Comparison of ENCODE assay signal across 8 mouse cellular contexts in the genomic region with DNA sequence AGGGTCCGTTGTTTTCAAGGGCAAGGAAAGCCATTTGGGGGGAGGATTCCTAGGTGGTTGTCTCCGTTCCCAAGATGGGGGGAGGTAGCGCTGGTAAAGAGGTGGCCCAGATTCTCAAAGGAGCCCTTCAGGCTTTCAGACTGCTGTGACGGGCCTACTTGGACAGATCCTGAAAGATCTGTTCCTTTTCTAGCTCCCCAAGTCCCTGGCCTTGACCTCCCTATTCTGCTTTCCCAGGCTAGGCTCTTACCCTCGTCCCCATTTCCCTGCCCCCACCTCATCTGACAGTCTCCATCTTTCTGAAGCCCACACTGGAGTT. TPM values are rescaled to one million over a fixed set of nuclear protein-coding genes. Genes with fewer than 3 reads are reported as not detected.
DNase-seq lines count a peak whose midpoint lies in the region; ATAC-seq and TF ChIP-seq lines count a peak whose summit lies in the region.

No protein-coding gene starts in this region.

- DNase-seq in ovary, postnatal 10 days (ENCODE audit: low spot score): peak; percentile 4
- no peak for DNase-seq in ovary, postnatal 14 days (ENCODE audit: low spot score)
- peak; percentile 22 for DNase-seq in adrenal gland, postnatal 25 days

- H3K4me3 ChIP-seq in embryonic fibroblast, embryonic 13.5 days (ENCODE audit: insufficient read depth, low read length): peak overlapping the region; percentile 94
- peak overlapping the region; percentile 85 for H3K4me3 ChIP-seq in hindbrain, embryonic 15.5 days
- H3K4me3 ChIP-seq in limb, embryonic 13.5 days: peak overlapping the region; percentile 93
- H3K4me3 ChIP-seq in myocyte: peak overlapping the region; percentile 60

- H3K79me2 ChIP-seq in myocyte (ENCODE audit: control insufficient read depth, insufficient read depth): peaks cover 50% of the 10 kb centered on the region

- H3ac ChIP-seq in myocyte (ENCODE audit: control insufficient read depth, insufficient read length): peak overlapping the region; percentile 97

- 0 out of 2 replicates have a peak, but pooled peaks have one; percentile 25 for TF ChIP-seq POLR2A in embryonic fibroblast, embryonic 13.5 days (IDR thresholded peaks at IDR 0.05; ENCODE audit: low read depth, low read length)
- no peak for TF ChIP-seq POLR2A in myocyte (IDR thresholded peaks at IDR 0.05; ENCODE audit: insufficient read length, low read depth)

- no peaks in the 10 kb centered on the region for H3K27me3 ChIP-seq in hindbrain, embryonic 15.5 days
- H3K27me3 ChIP-seq in limb, embryonic 13.5 days: no peaks in the 10 kb centered on the region
- no peaks in the 10 kb centered on the region for H3K27me3 ChIP-seq in myocyte (ENCODE audit: control insufficient read depth, insufficient read depth, insufficient read length)

- TF ChIP-seq CTCF in embryonic fibroblast, embryonic 13.5 days (IDR thresholded peaks at IDR 0.05; ENCODE audit: borderline replicate concordance, insufficient read depth, low read length): no peak

- no peaks in the 10 kb centered on the region for H3K36me3 ChIP-seq in hindbrain, embryonic 15.5 days
- no peaks in the 10 kb centered on the region for H3K36me3 ChIP-seq in limb, embryonic 13.5 days
- no peaks in the 10 kb centered on the region for H3K36me3 ChIP-seq in myocyte (ENCODE audit: control insufficient read depth, insufficient read depth)

- peak overlapping the region; percentile 92 for H3K27ac ChIP-seq in embryonic fibroblast, embryonic 13.5 days (ENCODE audit: insufficient read depth, low read length)
- peak overlapping the region; percentile 91 for H3K27ac ChIP-seq in hindbrain, embryonic 15.5 days (replicated peaks)
- H3K27ac ChIP-seq in limb, embryonic 13.5 days: peak overlapping the region; percentile 98

- ATAC-seq in hindbrain, embryonic 15.5 days (ENCODE audit: low FRiP score, low read depth): peak; percentile 18; the same call in 1 of the 2 replicates
- ATAC-seq in limb, embryonic 13.5 days (ENCODE audit: low FRiP score, low read depth): no peak
- ATAC-seq in activated CD4-positive, CD25-positive, alpha-beta regulatory T cell, adult 4 months: no peak

- WGBS in hindbrain, embryonic 15.5 days: under 1% methylated on average over 5 of the region's 5 CpGs
- 0% methylated on average over 5 of the region's 5 CpGs for WGBS in limb, embryonic 13.5 days

- no peaks in the 10 kb centered on the region for H3K9me3 ChIP-seq in hindbrain, embryonic 15.5 days
- H3K9me3 ChIP-seq in limb, embryonic 13.5 days: no peaks in the 10 kb centered on the region

- H3K4me2 ChIP-seq in hindbrain, embryonic 15.5 days: peak overlapping the region; percentile 84
- H3K4me2 ChIP-seq in limb, embryonic 13.5 days (replicated peaks): peak overlapping the region; percentile 70
- H3K4me2 ChIP-seq in myocyte (ENCODE audit: low read depth): peak overlapping the region; percentile 85

- peak overlapping the region; percentile 95 for H3K9ac ChIP-seq in hindbrain, embryonic 15.5 days
- peak overlapping the region; percentile 98 for H3K9ac ChIP-seq in limb, embryonic 13.5 days

- 0 out of 2 replicates have a peak, but pooled peaks cover 4% of the 10 kb centered on the region for H3K4me1 ChIP-seq in embryonic fibroblast, embryonic 13.5 days (ENCODE audit: control insufficient read depth, insufficient read depth, low read length)
- H3K4me1 ChIP-seq in hindbrain, embryonic 15.5 days (replicated peaks): peaks cover 30% of the 10 kb centered on the region
- H3K4me1 ChIP-seq in limb, embryonic 13.5 days: peaks cover 6% of the 10 kb centered on the region

TF ChIP-seq in myocyte, 11 proteins besides CTCF, POLR2A, EP300 and RAD21:
- TF ChIP-seq USF1 (IDR thresholded peaks at IDR 0.05; ENCODE audit: low read depth) (no peak), MYOD1 (IDR thresholded peaks at IDR 0.05; ENCODE audit: control insufficient read depth in 1 of 3, insufficient read length in 2 of 3, low read depth in 2 of 3) (no peak), E2F4 (IDR thresholded peaks at IDR 0.05; ENCODE audit: insufficient read depth) (no peak), REST (IDR thresholded peaks at IDR 0.05; ENCODE audit: insufficient read depth, insufficient read length) (no peak), CEBPB (IDR thresholded peaks at IDR 0.05; ENCODE audit: insufficient read depth, poor library complexity, severe bottlenecking) (no peak), MAX (IDR thresholded peaks at IDR 0.05; ENCODE audit: low read depth) (no peak), TCF3 (IDR thresholded peaks at IDR 0.05; ENCODE audit: insufficient read length, low read depth) (no peak), SRF (IDR thresholded peaks at IDR 0.05; ENCODE audit: control insufficient read depth, insufficient read length, low read depth) (no peak)

RNA-seq across cellular contexts. Expression of a gene that starts 1.3 kb away (rescaled TPM):
- 46.9 and 60.9 TPM in 2 replicates for total RNA-seq in adrenal gland, postnatal 25 days (2021)
- polyA plus RNA-seq in embryonic fibroblast, embryonic 13.5 days (2011; ENCODE audit: insufficient read length, low read depth, missing spikeins): 74.5 and 79.8 TPM in 2 replicates
- 25.4 and 30.1 TPM in 2 replicates for polyA plus RNA-seq in hindbrain, embryonic 15.5 days (2015; fragmentation: Nextera tagmentation; extraction: Ambion mirVana)
- polyA plus RNA-seq in limb, embryonic 13.5 days (2015; fragmentation: Nextera tagmentation; extraction: Ambion mirVana): 28.0 and 29.3 TPM in 2 replicates
- polyA plus RNA-seq in myocyte (2012; fragmentation: generic; extraction: Trizol): 16.1 TPM
- polyA plus RNA-seq in activated CD4-positive, CD25-positive, alpha-beta regulatory T cell, adult 4 months (2017; shearing (Covaris generic)): 1 to 10 TPM; 3.5 to 4.1 TPM

RNA-seq across cellular contexts. Expression of a gene that starts 45.3 kb away (rescaled TPM):
- 15.0 and 16.4 TPM in 2 replicates for total RNA-seq in adrenal gland, postnatal 25 days (2021)
- 14.1 and 14.5 TPM in 2 replicates for polyA plus RNA-seq in embryonic fibroblast, embryonic 13.5 days (2011; ENCODE audit: insufficient read length, low read depth, missing spikeins)
- 27.6 and 27.8 TPM in 2 replicates for polyA plus RNA-seq in hindbrain, embryonic 15.5 days (2015; fragmentation: Nextera tagmentation; extraction: Ambion mirVana)
- 29.2 and 29.3 TPM in 2 replicates for polyA plus RNA-seq in limb, embryonic 13.5 days (2015; fragmentation: Nextera tagmentation; extraction: Ambion mirVana)
- 12.8 TPM for polyA plus RNA-seq in myocyte (2012; fragmentation: generic; extraction: Trizol)
- 10 to 100 TPM; 16.2 to 21.2 TPM for polyA plus RNA-seq in activated CD4-positive, CD25-positive, alpha-beta regulatory T cell, adult 4 months (2017; shearing (Covaris generic))

RNA-seq across cellular contexts. Expression of a gene that starts 58.7 kb away (rescaled TPM):
- total RNA-seq in adrenal gland, postnatal 25 days (2021): 87.0 and 105 TPM in 2 replicates
- 92.7 and 107 TPM in 2 replicates for polyA plus RNA-seq in embryonic fibroblast, embryonic 13.5 days (2011; ENCODE audit: insufficient read length, low read depth, missing spikeins)
- 70.5 and 70.7 TPM in 2 replicates for polyA plus RNA-seq in hindbrain, embryonic 15.5 days (2015; fragmentation: Nextera tagmentation; extraction: Ambion mirVana)
- 87.6 and 88.8 TPM in 2 replicates for polyA plus RNA-seq in limb, embryonic 13.5 days (2015; fragmentation: Nextera tagmentation; extraction: Ambion mirVana)
- polyA plus RNA-seq in myocyte (2012; fragmentation: generic; extraction: Trizol): 142 TPM
- 10 to 100 TPM; 54.8 to 68.4 TPM for polyA plus RNA-seq in activated CD4-positive, CD25-positive, alpha-beta regulatory T cell, adult 4 months (2017; shearing (Covaris generic))
